Mouse (Mus musculus) regulatory T cell (primary cell): ENCODE results near the gene Acadm.

Experiments used
- in situ Hi-C: fragments of 300-600 bp; cut with MboI, MseI; formaldehyde crosslinking; loops from one replicate; pipeline ENCODE4 v1.15.1; 2025; ENCODE audit warnings: high pct_unique_total_duplicates

The Acadm gene

DNA sequence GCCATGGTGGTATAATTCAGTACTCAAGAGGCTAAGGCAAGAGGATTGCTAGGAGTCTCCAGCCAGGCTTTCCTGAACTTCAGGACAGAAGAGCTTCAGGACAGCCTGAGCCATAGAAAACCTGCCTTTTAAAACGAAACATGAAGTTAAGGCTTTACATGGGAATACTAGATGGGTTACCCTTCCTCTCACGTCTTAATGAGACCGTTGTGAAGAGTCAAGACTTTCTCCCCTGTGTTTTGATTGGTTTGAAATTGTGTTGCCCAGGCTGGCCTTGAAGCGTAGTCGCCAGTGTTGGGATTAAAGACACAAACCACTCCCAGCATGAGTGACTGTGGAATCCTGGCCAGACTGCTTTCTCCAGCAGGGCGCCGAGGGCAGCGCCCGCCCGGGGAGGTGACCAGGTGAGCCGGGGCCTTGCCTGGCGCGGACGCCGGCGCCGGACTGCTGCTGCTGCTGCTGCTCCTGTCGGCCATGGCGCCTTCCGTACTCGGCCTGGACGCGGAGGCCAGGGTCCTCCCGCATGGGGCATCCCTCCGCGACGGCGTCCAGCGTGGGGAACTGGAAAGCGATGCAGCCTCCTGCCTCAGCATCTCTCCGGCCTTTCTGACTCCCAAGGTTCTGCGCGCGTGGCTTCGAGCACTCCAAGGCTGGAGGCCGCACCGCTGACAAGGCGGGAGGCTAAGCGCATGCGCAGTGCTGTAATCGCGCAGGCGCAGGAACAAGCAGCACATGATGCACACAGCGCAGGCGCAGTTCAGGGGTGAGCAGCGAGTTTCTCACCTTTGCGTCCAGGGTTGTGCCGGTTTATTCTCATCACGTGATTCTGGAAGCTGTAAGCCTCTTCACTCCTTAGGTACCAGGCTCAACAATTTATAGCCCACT lies 38.9 kb downstream of the Acadm start:
- in situ Hi-C loops, result no loop called here

DNA sequence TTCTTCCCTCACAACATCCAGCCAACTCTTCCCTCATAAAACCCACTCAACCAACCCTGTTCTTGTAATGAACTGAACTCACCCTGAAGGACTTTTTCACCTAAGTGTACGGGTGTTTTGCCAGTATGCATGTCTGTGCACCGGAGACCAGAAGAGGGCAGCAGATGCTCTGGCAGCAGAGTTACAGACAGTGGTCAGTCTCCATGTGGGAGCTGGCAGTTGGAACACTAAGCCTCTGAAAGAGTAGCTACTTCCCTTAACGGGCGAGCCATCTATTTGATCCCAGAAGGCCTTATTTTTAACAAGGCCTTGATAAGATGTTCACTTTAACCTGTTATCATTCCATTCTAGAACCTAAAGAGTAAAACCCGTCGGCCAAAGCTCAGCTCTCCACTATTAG lies 39.8 kb downstream of the Acadm start:
- in situ Hi-C loops, result no loop called here

DNA sequence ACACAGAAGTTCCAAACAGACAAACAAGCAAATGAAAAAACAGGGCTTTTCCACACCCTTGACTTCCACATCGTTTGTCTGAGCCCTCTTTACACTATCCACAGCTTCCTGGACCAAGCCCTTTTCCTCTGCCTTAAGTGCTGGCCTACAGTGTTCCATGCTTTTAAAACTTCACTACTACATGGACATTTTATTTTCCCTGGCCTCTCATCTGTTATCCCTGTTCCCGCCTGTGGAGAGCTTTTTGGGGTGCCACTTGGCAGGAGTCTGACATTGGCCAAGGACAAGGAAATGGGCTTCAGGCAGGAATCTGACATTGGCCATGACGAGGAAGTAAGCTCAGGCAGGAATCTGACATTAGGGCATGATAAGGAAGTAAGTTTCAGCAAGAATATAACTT lies 41.8 kb downstream of the Acadm start:
- in situ Hi-C loops, result no loop called here

DNA sequence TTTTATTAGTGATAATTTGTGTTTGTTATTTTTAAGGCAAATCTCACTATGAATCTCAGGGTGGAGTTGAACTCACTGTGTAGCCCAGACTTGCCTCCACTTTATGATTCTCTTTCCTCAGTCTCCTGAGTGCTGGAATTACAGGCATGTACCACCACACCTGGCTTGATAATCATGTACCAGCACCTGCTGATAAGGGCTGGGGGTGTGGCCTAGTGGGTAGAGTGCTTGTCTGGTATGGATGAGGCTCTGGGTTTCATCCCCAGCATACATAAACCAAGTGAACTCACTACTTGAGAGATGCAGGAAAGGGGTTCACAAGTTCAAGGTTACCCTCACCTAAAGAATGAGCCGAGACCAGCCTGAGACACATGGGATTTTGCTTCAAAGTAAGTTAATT lies 42.5 kb downstream of the Acadm start:
- in situ Hi-C loops, result no loop called here

DNA sequence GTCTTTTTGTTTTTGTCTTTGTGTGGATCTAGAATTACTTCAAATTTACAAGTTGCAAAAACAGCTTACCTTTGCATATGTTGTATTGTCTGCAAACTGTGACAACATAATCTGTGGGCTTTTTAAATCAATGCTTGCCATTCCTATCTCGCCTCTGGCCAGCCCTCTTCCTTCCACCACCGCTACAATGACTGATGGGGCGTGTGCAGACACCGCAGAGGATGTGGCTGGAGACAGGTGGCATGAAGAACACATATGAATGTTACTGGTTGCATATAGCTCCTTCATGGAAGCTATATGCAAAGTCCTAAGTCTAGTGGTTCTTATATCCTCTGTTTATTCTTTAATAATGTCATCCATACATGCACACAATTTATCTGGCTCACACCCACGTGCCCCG lies 47.2 kb downstream of the Acadm start:
- in situ Hi-C loops, result no loop called here

DNA sequence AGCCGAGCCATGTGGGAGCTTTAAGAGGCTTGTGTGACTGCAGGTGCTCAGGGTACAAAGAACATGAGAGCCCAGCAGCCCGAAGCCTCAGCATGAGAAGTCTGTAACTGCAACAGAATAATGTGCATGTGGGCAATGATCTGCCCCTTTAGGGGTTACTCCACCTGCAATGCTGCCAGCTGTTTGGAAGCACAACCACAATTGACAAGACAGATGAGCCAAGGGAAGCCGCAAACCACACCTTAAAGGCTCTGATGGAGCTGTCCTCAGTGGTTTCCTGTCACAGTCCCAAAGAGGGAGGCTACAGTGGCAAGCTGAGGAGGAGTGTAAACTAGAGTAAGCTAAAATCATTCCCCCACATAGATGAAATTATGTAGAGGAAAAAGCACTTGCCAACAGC lies 49.0 kb downstream of the Acadm start:
- in situ Hi-C loops, result no loop called here

DNA sequence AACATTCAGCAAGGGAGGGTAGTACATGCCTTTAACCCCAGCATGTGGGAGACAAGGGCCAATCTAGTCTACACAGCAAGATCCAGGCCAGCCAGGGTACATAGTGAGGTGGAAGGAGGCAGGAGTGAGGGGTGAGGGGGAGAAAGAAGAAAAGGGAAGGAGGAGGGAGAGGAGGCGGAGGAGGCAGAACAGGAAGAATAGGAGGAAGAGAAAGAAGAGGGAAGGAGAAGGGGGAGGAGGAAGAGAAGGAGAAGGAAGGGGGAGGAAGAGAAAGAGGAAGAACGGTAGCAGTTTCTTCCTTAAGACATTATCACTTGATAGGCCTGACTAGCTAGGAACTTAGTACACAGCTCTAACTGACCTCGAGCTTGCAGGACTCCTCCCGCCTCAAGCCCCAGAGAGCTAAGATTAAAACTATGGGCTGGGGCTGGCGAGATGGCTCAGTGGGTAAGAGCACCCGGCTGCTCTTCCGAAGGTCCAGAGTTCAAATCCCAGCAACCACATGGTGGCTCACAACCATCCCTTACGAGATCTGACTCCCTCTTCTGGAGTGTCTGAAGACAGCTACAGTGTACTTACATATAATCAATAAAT lies 55.1 kb downstream of the Acadm start:
- in situ Hi-C loops, result no loop called here

DNA sequence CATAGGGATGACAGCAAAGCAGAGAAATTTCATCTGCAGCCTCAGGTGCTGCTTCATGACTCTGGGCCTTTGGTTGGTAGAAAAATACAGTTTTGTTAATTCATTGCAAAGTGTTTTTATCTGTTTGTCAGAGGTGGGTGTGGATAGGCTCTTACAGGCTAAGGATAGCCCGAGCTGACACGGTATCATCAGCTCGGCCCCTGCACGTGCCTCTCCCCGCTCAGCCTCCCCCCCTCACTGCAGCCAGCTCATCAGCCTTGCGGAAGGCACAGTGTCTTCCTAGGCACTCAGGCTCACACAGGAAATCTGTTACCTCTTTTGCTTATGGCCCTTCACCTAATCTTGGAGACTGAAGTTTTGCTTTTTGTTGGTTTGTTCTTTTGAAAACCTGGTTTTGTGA lies 56.3 kb downstream of the Acadm start:
- in situ Hi-C loops, result no loop called here

DNA sequence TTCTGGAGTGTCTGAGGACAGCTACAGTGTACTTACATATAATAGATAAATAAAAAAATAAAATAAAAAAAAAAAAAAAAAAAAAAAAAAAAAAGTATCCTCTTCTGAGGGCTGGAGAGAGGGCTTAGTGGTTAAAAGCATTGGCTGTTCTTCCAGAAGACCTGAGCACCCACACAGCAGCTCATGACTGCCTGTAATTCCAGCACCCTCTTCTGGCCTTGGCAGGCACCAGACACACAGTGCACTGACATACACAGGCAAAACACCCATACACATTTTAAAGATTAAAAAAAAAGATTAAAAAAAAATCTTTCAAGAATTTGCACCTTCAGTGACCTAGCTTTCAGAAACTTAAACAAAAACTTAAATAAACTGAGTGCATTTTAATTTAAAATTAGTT lies 58.1 kb downstream of the Acadm start:
- in situ Hi-C loops, result no loop called here
